Mouse (Mus musculus): Measurements from ENCODE around the gene Gpr132. TPM values are rescaled to one million over a fixed set of nuclear protein-coding genes. Genes with fewer than 3 reads are reported as not detected.

The Gpr132 gene
- total and polyA plus RNA-seq, 2 experiments: 0.09 to 0.60 TPM

DNA sequence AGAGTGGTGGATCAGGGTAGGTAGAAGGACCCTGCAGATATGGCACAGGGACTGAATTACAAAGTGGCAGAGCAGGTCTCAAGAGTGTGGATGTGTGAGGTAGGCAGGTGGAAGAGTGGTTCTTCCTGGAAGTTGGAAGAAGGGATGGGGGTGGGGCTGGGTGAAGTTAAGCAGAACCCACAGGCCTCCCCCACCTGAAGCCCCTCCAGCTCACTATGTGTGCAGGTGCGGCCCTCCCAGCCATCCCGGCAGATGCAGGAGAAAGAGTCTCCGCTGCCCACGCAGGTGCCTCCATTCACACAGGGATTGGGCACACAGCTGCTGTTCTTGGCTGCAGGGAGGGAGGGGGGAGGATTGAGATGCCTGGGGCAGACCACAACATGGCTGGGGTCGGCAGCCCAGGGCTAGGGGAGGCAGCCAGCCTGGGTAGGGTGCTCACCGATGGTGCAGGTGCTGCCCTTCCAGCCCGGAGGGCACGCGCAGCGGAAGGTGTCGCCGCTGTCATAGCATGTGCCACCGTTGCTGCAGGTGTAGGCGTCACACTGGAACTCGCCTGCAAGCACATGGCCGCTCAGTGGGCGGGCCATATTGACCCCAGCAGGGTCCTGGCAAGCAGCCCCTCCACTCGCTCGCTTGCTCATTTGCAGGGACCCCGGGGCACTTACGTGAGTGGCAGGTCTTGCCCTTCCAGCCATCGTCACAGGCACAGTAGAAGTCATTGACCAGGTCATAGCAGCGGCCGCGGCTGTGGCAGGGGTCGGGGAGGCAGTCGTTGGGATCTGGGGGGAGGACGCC, 45.1 kb upstream of the Gpr132 start:
- H3K27ac ChIP-seq (replicated peaks; ENCODE audit: insufficient read depth, low read depth, low read length): no peak overlapping the region
- H3K36me3 ChIP-seq (ENCODE audit: control insufficient read depth, insufficient read depth, low read length): no peaks in the 10 kb centered on the region
- WGBS: 88% methylated on average over 28 of the region's 28 CpGs
- no peak overlapping the region for H3K4me3 ChIP-seq (ENCODE audit: insufficient read depth, low read depth, low read length)
- DNase-seq (ENCODE audit: extremely low read depth, low read depth, low spot score): no peak
- TF ChIP-seq POLR2A (IDR thresholded peaks at IDR 0.05; ENCODE audit: extremely low read depth, insufficient read depth, low read length) (no peak), CTCF (IDR thresholded peaks at IDR 0.05; ENCODE audit: low read depth, low read length) (no peak)
- H3K79me2 ChIP-seq (ENCODE audit: control insufficient read depth, insufficient read depth, low read length): no peaks in the 10 kb centered on the region
- no peaks in the 10 kb centered on the region for H3K4me1 ChIP-seq (ENCODE audit: control insufficient read depth, insufficient read depth, low read length)
- no peak overlapping the region for H3K9ac ChIP-seq (ENCODE audit: low read depth, low read length)
- no peaks in the 10 kb centered on the region for H3K27me3 ChIP-seq (ENCODE audit: control insufficient read depth, insufficient read depth, low read length)

DNA sequence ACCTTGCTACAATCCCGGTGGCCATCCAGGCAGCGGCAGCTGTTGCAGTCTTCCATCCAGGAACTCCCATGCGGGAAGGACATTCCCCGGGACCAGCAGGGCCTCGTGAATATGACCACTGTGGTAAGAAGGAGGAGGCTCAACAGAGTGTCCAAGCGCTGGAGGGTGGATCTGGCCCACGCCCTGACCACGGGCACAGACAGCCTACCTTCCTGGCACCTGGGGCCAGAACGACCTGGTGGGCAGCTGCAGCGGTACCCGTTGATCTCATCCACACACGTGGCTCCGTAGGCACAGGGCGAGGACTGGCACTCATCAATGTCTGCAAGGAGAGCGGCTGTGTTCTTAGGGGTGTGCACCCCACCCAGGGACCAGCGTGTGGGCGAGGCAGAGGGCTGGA, 43.7 kb upstream of the Gpr132 start:
- WGBS: 91% methylated on average over 17 of the region's 17 CpGs
- H3K27me3 ChIP-seq (ENCODE audit: control insufficient read depth, insufficient read depth, low read length): no peaks in the 10 kb centered on the region
- H3K79me2 ChIP-seq (ENCODE audit: control insufficient read depth, insufficient read depth, low read length): no peaks in the 10 kb centered on the region
- no peaks in the 10 kb centered on the region for H3K36me3 ChIP-seq (ENCODE audit: control insufficient read depth, insufficient read depth, low read length)
- no peak overlapping the region for H3K4me3 ChIP-seq (ENCODE audit: insufficient read depth, low read depth, low read length)
- no peaks in the 10 kb centered on the region for H3K4me1 ChIP-seq (ENCODE audit: control insufficient read depth, insufficient read depth, low read length)
- no peak for DNase-seq (ENCODE audit: extremely low read depth, low read depth, low spot score)
- H3K9ac ChIP-seq (ENCODE audit: low read depth, low read length): no peak overlapping the region
- TF ChIP-seq CTCF (IDR thresholded peaks at IDR 0.05; ENCODE audit: low read depth, low read length): no peak
- TF ChIP-seq POLR2A (IDR thresholded peaks at IDR 0.05; ENCODE audit: extremely low read depth, insufficient read depth, low read length): no peak
- H3K27ac ChIP-seq (replicated peaks; ENCODE audit: insufficient read depth, low read depth, low read length): no peak overlapping the region

DNA sequence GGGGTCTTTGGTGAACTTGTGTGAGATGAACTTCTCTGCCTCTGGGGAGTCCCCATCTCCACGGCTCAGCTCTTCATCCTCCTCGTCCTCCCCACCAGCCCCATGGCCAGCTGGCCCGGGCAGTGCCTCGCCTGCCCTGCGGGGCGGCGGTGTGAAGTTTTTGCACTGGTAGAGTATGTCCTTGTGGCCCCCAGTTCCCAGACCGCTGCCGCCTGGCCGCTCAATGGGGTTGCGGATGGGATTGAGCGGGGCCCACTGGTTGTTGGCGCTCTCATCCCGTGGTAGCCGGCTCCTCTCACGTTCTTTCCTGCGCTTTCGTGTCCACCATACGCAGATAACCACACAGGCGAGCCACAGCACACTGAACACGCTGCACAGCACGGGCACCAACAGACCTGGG, 41.0 kb upstream of the Gpr132 start:
- no peaks in the 10 kb centered on the region for H3K27me3 ChIP-seq (ENCODE audit: control insufficient read depth, insufficient read depth, low read length)
- H3K79me2 ChIP-seq (ENCODE audit: control insufficient read depth, insufficient read depth, low read length): no peaks in the 10 kb centered on the region
- no peak overlapping the region for H3K4me3 ChIP-seq (ENCODE audit: insufficient read depth, low read depth, low read length)
- no peak overlapping the region for H3K9ac ChIP-seq (ENCODE audit: low read depth, low read length)
- H3K36me3 ChIP-seq (ENCODE audit: control insufficient read depth, insufficient read depth, low read length): no peaks in the 10 kb centered on the region
- no peaks in the 10 kb centered on the region for H3K4me1 ChIP-seq (ENCODE audit: control insufficient read depth, insufficient read depth, low read length)
- DNase-seq (ENCODE audit: extremely low read depth, low read depth, low spot score): no peak
- WGBS: 94% methylated on average over 22 of the region's 22 CpGs
- H3K27ac ChIP-seq (replicated peaks; ENCODE audit: insufficient read depth, low read depth, low read length): no peak overlapping the region
- TF ChIP-seq CTCF (IDR thresholded peaks at IDR 0.05; ENCODE audit: low read depth, low read length) (no peak), POLR2A (IDR thresholded peaks at IDR 0.05; ENCODE audit: extremely low read depth, insufficient read depth, low read length) (no peak)

DNA sequence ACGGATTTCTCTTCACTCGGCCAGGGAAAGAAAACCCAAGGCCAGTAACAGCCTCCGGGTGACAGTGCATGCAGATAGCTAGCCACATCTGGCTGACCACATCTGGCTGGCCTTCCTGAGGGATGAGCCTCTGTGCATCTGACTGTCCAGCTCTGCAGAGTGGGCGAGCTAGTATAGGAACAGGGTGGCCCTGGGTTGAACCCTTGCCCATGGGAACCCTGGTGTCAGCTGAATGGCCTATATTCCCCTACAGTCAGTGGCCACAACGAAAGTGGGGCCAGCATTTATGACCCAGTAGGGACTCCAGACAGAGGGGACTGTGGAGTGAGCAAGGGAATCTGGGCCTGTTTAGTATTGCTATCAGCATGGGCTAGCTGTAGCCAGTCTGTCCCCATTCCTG, 37.0 kb upstream of the Gpr132 start:
- TF ChIP-seq CTCF (IDR thresholded peaks at IDR 0.05; ENCODE audit: low read depth, low read length) (no peak), POLR2A (IDR thresholded peaks at IDR 0.05; ENCODE audit: extremely low read depth, insufficient read depth, low read length) (no peak)
- Histone ChIP-seq H3K27ac (replicated peaks; ENCODE audit: insufficient read depth, low read depth, low read length) (no peak overlapping the region), H3K79me2 (ENCODE audit: control insufficient read depth, insufficient read depth, low read length) (no peaks in the 10 kb centered on the region), H3K9ac (ENCODE audit: low read depth, low read length) (no peak overlapping the region), H3K4me1 (ENCODE audit: control insufficient read depth, insufficient read depth, low read length) (no peaks in the 10 kb centered on the region), H3K27me3 (ENCODE audit: control insufficient read depth, insufficient read depth, low read length) (no peaks in the 10 kb centered on the region), H3K4me3 (ENCODE audit: insufficient read depth, low read depth, low read length) (no peak overlapping the region), H3K36me3 (ENCODE audit: control insufficient read depth, insufficient read depth, low read length) (no peaks in the 10 kb centered on the region)
- WGBS: 92% methylated on average over 5 of the region's 5 CpGs
- no peak for DNase-seq (ENCODE audit: extremely low read depth, low read depth, low spot score)

DNA sequence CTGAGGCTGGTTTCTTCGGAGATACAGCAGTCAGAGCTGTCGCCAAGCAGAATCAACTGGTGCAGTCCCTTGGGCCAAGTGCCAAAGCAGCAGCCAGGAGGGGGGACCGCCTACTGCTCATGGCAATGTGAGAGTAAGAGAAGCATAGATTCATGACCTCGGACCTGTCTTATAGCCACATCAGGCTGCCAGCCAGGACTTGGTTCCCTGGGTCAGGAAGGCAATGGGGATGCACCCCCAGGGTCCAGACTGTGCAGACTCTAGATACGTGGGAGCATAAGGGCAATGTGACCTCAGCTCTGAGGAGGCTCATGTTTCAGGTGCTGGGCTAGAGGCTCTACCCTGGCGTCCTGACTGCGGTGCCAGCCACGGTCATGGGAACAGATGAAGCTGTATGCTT, 35.9 kb upstream of the Gpr132 start:
- H3K9ac ChIP-seq (ENCODE audit: low read depth, low read length): no peak overlapping the region
- WGBS: 87% methylated on average over 8 of the region's 8 CpGs
- H3K27me3 ChIP-seq (ENCODE audit: control insufficient read depth, insufficient read depth, low read length): no peaks in the 10 kb centered on the region
- H3K27ac ChIP-seq (replicated peaks; ENCODE audit: insufficient read depth, low read depth, low read length): no peak overlapping the region
- TF ChIP-seq POLR2A (IDR thresholded peaks at IDR 0.05; ENCODE audit: extremely low read depth, insufficient read depth, low read length): no peak
- no peak for TF ChIP-seq CTCF (IDR thresholded peaks at IDR 0.05; ENCODE audit: low read depth, low read length)
- no peak for DNase-seq (ENCODE audit: extremely low read depth, low read depth, low spot score)
- no peak overlapping the region for H3K4me3 ChIP-seq (ENCODE audit: insufficient read depth, low read depth, low read length)
- no peaks in the 10 kb centered on the region for H3K4me1 ChIP-seq (ENCODE audit: control insufficient read depth, insufficient read depth, low read length)
- H3K36me3 ChIP-seq (ENCODE audit: control insufficient read depth, insufficient read depth, low read length): no peaks in the 10 kb centered on the region
- no peaks in the 10 kb centered on the region for H3K79me2 ChIP-seq (ENCODE audit: control insufficient read depth, insufficient read depth, low read length)

DNA sequence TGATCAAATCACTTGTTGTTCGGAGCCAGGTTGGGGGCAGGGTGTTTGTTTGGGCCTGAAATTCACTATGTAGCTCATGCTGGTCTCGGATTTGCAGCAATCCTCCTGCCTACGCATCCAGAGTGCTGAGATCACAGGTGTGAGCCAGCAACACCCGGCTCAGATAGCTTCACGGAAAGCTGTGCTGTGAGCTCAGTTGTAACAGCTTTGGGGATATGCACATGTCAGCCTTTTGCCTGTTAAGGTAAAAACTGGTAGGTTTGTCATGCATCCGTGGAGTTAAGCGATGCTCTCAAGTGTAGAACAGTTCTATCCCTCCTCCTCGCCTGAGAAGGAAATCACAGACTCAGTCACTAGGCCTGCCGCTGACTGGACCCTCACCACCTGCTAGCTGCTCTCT, 32.6 kb upstream of the Gpr132 start:
- Histone ChIP-seq H3K79me2 (ENCODE audit: control insufficient read depth, insufficient read depth, low read length) (no peaks in the 10 kb centered on the region), H3K36me3 (ENCODE audit: control insufficient read depth, insufficient read depth, low read length) (no peaks in the 10 kb centered on the region), H3K27ac (replicated peaks; ENCODE audit: insufficient read depth, low read depth, low read length) (no peak overlapping the region), H3K27me3 (ENCODE audit: control insufficient read depth, insufficient read depth, low read length) (no peaks in the 10 kb centered on the region), H3K4me3 (ENCODE audit: insufficient read depth, low read depth, low read length) (no peak overlapping the region), H3K9ac (ENCODE audit: low read depth, low read length) (no peak overlapping the region), H3K4me1 (ENCODE audit: control insufficient read depth, insufficient read depth, low read length) (no peaks in the 10 kb centered on the region)
- 84% methylated on average over 9 of the region's 9 CpGs for WGBS
- no peak for DNase-seq (ENCODE audit: extremely low read depth, low read depth, low spot score)
- TF ChIP-seq CTCF (IDR thresholded peaks at IDR 0.05; ENCODE audit: low read depth, low read length): no peak
- TF ChIP-seq POLR2A (IDR thresholded peaks at IDR 0.05; ENCODE audit: extremely low read depth, insufficient read depth, low read length): no peak
